14 mouse cellular contexts compared by ENCODE assay signal in the genomic region with DNA sequence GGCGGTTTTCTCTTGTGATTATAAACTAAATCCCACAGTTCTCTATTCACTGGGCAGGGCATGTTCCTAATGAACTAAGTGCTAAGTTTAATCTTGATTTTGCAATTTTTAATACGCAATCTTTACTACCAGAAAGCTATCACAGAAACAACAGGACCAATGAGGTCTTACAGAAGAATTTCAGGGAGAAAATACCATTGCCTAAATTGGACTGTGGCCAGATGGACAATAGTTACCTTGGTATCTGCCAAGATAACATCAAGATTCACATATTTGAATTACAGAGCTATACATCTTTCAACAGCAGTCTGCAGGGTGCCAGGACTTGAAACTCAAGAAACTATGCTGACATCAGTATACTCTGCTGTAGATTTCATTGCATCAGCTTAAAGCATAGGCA. TPM values are rescaled to one million over a fixed set of nuclear protein-coding genes. Genes with fewer than 3 reads are reported as not detected.
DNase-seq lines count a peak whose midpoint lies in the region; ATAC-seq and TF ChIP-seq lines count a peak whose summit lies in the region.
"Had no signal": no experiment of that assay in that cellular context is flagged by ENCODE, and none has a peak within 500 bp of the region (broad histone marks: within the 10 kb centered on the region; RNA-seq: fewer than 3 reads in every experiment).

No protein-coding gene starts in this region.

- no peak for DNase-seq in gastrocnemius, adult 2 months
- no peak for DNase-seq in gastrocnemius, postnatal 4 days (ENCODE audit: low spot score in 2 of 2)
- DNase-seq in midbrain, embryonic 10.5 days (ENCODE audit: low spot score), result no peak
- DNase-seq in midbrain, postnatal 0 days (ENCODE audit: low spot score), result no peak
- DNase-seq in liver, embryonic 11.5 days (ENCODE audit: low spot score), result no peak
- DNase-seq in adipocyte (ENCODE audit: low spot score), result no peak
- no peak for DNase-seq in kidney, postnatal 4 days
- DNase-seq: cerebellum, adult 2 months; heart, postnatal 36 days; lung, postnatal 14 days; right cerebral cortex, postnatal 14 days had no signal

- no peak overlapping the region for H3K4me2 ChIP-seq in midbrain, postnatal 0 days (ENCODE audit: low read depth, low read length, poor library complexity, severe bottlenecking)
- peak overlapping the region; percentile 63 for H3K4me2 ChIP-seq in liver, embryonic 11.5 days
- H3K4me2 ChIP-seq in neural tube, embryonic 15.5 days, result peak overlapping the region; percentile 59; the same call in 1 of the 2 replicates

- intact Hi-C loops in gastrocnemius, adult 2 months (cut with DNase I), result loop anchor here (5.0 kb wide), 2 partner anchors 35 to 550 kb away; a partner anchor contains a TSS

- no peak for ATAC-seq in midbrain, postnatal 0 days (ENCODE audit: low FRiP score)
- no peak for ATAC-seq in liver, embryonic 11.5 days (replicated peaks; ENCODE audit: low FRiP score)
- ATAC-seq in neural tube, embryonic 15.5 days (ENCODE audit: low FRiP score), result no peak

- H3K36me3 ChIP-seq in midbrain, embryonic 10.5 days, result peaks cover 31% of the 10 kb centered on the region
- H3K36me3 ChIP-seq in midbrain, postnatal 0 days (ENCODE audit: insufficient read depth, low read length), result no peaks in the 10 kb centered on the region
- H3K36me3 ChIP-seq in liver, embryonic 11.5 days (ENCODE audit: control insufficient read depth, insufficient read depth, low read length), result peaks cover 4% of the 10 kb centered on the region; the same call in 1 of the 2 replicates
- peaks cover 8% of the 10 kb centered on the region for H3K36me3 ChIP-seq in neural tube, embryonic 15.5 days

- H3K4me1 ChIP-seq in midbrain, embryonic 10.5 days, result peaks cover 22% of the 10 kb centered on the region
- peaks cover 6% of the 10 kb centered on the region; the same call in 1 of the 2 replicates for H3K4me1 ChIP-seq in midbrain, postnatal 0 days (ENCODE audit: insufficient read depth, low read length)
- peaks cover 20% of the 10 kb centered on the region for H3K4me1 ChIP-seq in liver, embryonic 11.5 days (replicated peaks; ENCODE audit: control insufficient read depth, insufficient read depth, low read length)
- H3K4me1 ChIP-seq in neural tube, embryonic 15.5 days, result peaks cover 21% of the 10 kb centered on the region

- no peak overlapping the region for H3K9ac ChIP-seq in midbrain, postnatal 0 days (replicated peaks; ENCODE audit: low read length, poor library complexity, severe bottlenecking)
- no peak overlapping the region for H3K9ac ChIP-seq in liver, embryonic 11.5 days (ENCODE audit: low read depth, low read length)
- peak overlapping the region; percentile 14; the same call in 1 of the 2 replicates for H3K9ac ChIP-seq in neural tube, embryonic 15.5 days (replicated peaks)
- H3K9ac ChIP-seq: embryonic facial prominence, embryonic 12.5 days; stomach, embryonic 15.5 days had no signal

- WGBS in midbrain, embryonic 10.5 days, result 94% methylated on average over 2 of the region's 2 CpGs
- 97% methylated on average over 2 of the region's 2 CpGs for WGBS in midbrain, postnatal 0 days
- WGBS in liver, embryonic 11.5 days, result 92% methylated on average over 2 of the region's 2 CpGs
- WGBS in neural tube, embryonic 15.5 days, result 95% methylated on average over 2 of the region's 2 CpGs

- no peaks in the 10 kb centered on the region for H3K27me3 ChIP-seq in midbrain, embryonic 10.5 days (ENCODE audit: low read depth, poor library complexity, severe bottlenecking)
- H3K27me3 ChIP-seq in midbrain, postnatal 0 days (ENCODE audit: insufficient read depth, low read length), result no peaks in the 10 kb centered on the region
- no peaks in the 10 kb centered on the region for H3K27me3 ChIP-seq in liver, embryonic 11.5 days (replicated peaks; ENCODE audit: control insufficient read depth, insufficient read depth, low read length)
- no peaks in the 10 kb centered on the region for H3K27me3 ChIP-seq in neural tube, embryonic 15.5 days (replicated peaks)
- H3K27me3 ChIP-seq: embryonic facial prominence, embryonic 12.5 days; stomach, embryonic 15.5 days had no signal

- TF ChIP-seq CTCF in gastrocnemius, adult 2 months (IDR thresholded peaks at IDR 0.05), result no peak
- no peak for TF ChIP-seq CTCF in midbrain, postnatal 0 days (IDR thresholded peaks at IDR 0.05)

- H3K4me3 ChIP-seq in gastrocnemius, adult 2 months, result no peak overlapping the region
- 0 out of 2 replicates have a peak overlapping the region, but pooled peaks have one; percentile 92 for H3K4me3 ChIP-seq in midbrain, embryonic 10.5 days
- no peak overlapping the region for H3K4me3 ChIP-seq in midbrain, postnatal 0 days (ENCODE audit: low read depth, low read length)
- no peak overlapping the region for H3K4me3 ChIP-seq in liver, embryonic 11.5 days (ENCODE audit: low read depth, low read length)
- H3K4me3 ChIP-seq in neural tube, embryonic 15.5 days (replicated peaks), result no peak overlapping the region
- H3K4me3 ChIP-seq: stomach, embryonic 15.5 days had no signal

- peak overlapping the region; percentile 98 for H3K27ac ChIP-seq in gastrocnemius, adult 2 months
- H3K27ac ChIP-seq in midbrain, embryonic 10.5 days (replicated peaks), result no peak overlapping the region
- no peak overlapping the region for H3K27ac ChIP-seq in midbrain, postnatal 0 days (ENCODE audit: low read depth, low read length)
- H3K27ac ChIP-seq in liver, embryonic 11.5 days (ENCODE audit: low read depth, low read length), result no peak overlapping the region
- 0 out of 2 replicates have a peak overlapping the region, but pooled peaks have one; percentile 37 for H3K27ac ChIP-seq in neural tube, embryonic 15.5 days (replicated peaks)
- H3K27ac ChIP-seq: embryonic facial prominence, embryonic 12.5 days; stomach, embryonic 15.5 days had no signal

- H3K9me3 ChIP-seq in midbrain, embryonic 10.5 days (replicated peaks), result no peaks in the 10 kb centered on the region
- H3K9me3 ChIP-seq in midbrain, postnatal 0 days (ENCODE audit: low read length), result no peaks in the 10 kb centered on the region
- H3K9me3 ChIP-seq in liver, embryonic 11.5 days (ENCODE audit: control insufficient read depth, low read length), result no peaks in the 10 kb centered on the region
- H3K9me3 ChIP-seq in neural tube, embryonic 15.5 days (replicated peaks), result no peaks in the 10 kb centered on the region
- H3K9me3 ChIP-seq: embryonic facial prominence, embryonic 12.5 days; stomach, embryonic 15.5 days had no signal

RNA-seq across cellular contexts. Expression of a gene that starts 1.8 kb away (rescaled TPM):
- 10 to 100 TPM; 24.0 to 28.3 TPM for total RNA-seq in gastrocnemius, adult 2 months (2021)
- total RNA-seq in gastrocnemius, postnatal 4 days (2021), result 10 to 100 TPM; 35.3 to 40.7 TPM
- 59.0 and 65.0 TPM in 2 replicates for polyA plus RNA-seq in midbrain, embryonic 10.5 days (2016; fragmentation: Nextera tagmentation; extraction: Ambion mirVana)
- 77.3 and 85.1 TPM in 2 replicates for total RNA-seq in midbrain, postnatal 0 days (2014; rRNA removed)
- polyA plus RNA-seq in midbrain, postnatal 0 days (2015; fragmentation: Nextera tagmentation; extraction: Ambion mirVana), result 46.2 and 49.4 TPM in 2 replicates
- 48.6 and 53.8 TPM in 2 replicates for polyA plus RNA-seq in liver, embryonic 11.5 days (2014; fragmentation: Nextera tagmentation; extraction: Ambion mirVana)
- polyA plus RNA-seq in neural tube, embryonic 15.5 days (2015; fragmentation: Nextera tagmentation; extraction: Ambion mirVana), result 58.4 and 59.4 TPM in 2 replicates

RNA-seq across cellular contexts. Expression of a gene that starts 2.1 kb away (rescaled TPM):
- 10 to 100 TPM; 33.3 to 40.6 TPM for total RNA-seq in gastrocnemius, adult 2 months (2021)
- total RNA-seq in gastrocnemius, postnatal 4 days (2021), result 10 to 100 TPM; 36.3 to 45.0 TPM
- 121 and 125 TPM in 2 replicates for polyA plus RNA-seq in midbrain, embryonic 10.5 days (2016; fragmentation: Nextera tagmentation; extraction: Ambion mirVana)
- 74.2 and 95.7 TPM in 2 replicates for total RNA-seq in midbrain, postnatal 0 days (2014; rRNA removed)
- 154 and 158 TPM in 2 replicates for polyA plus RNA-seq in midbrain, postnatal 0 days (2015; fragmentation: Nextera tagmentation; extraction: Ambion mirVana)
- polyA plus RNA-seq in liver, embryonic 11.5 days (2014; fragmentation: Nextera tagmentation; extraction: Ambion mirVana), result 95.9 and 103 TPM in 2 replicates
- polyA plus RNA-seq in neural tube, embryonic 15.5 days (2015; fragmentation: Nextera tagmentation; extraction: Ambion mirVana), result 115 and 135 TPM in 2 replicates

RNA-seq across cellular contexts. Expression of a gene that starts 50.3 kb away (rescaled TPM):
- 10 to 100 TPM; 14.8 to 16.8 TPM for total RNA-seq in gastrocnemius, adult 2 months (2021)
- 10 to 100 TPM; 47.6 to 48.9 TPM for total RNA-seq in gastrocnemius, postnatal 4 days (2021)
- 48.8 and 57.6 TPM in 2 replicates for polyA plus RNA-seq in midbrain, embryonic 10.5 days (2016; fragmentation: Nextera tagmentation; extraction: Ambion mirVana)
- 19.5 and 19.8 TPM in 2 replicates for total RNA-seq in midbrain, postnatal 0 days (2014; rRNA removed)
- 77.3 and 96.7 TPM in 2 replicates for polyA plus RNA-seq in midbrain, postnatal 0 days (2015; fragmentation: Nextera tagmentation; extraction: Ambion mirVana)
- polyA plus RNA-seq in liver, embryonic 11.5 days (2014; fragmentation: Nextera tagmentation; extraction: Ambion mirVana), result 48.2 and 50.1 TPM in 2 replicates
- polyA plus RNA-seq in neural tube, embryonic 15.5 days (2015; fragmentation: Nextera tagmentation; extraction: Ambion mirVana), result 60.3 and 69.1 TPM in 2 replicates

Comparison
In these comparisons a context has a peak if more than half of its experiments do, and no peak if none do; other contexts are left out.
1. H3K27ac ChIP-seq: peak in gastrocnemius, adult 2 months (single experiment) and neural tube, embryonic 15.5 days (single experiment); none in midbrain, embryonic 10.5 days (single experiment), midbrain, postnatal 0 days (single experiment) and liver, embryonic 11.5 days (single experiment).